Mouse (Mus musculus) adrenal gland, adult 18-20 months (tissue): ENCODE results near the gene Erv3. TPM values are rescaled to one million over a fixed set of nuclear protein-coding genes. Genes with fewer than 3 reads are reported as not detected.
A peak's percentile ranks its signal among the peaks of the same experiment; 100 is the strongest.
"Not testable (repeated sequence)": the region's sequence is repeated elsewhere in the genome, so short reads cannot be mapped to it uniquely, and the experiment has no call there.

Experiments
- DNase-seq, 2 experiments: peaks; one replicate each; pipeline ENCODE4 v3.0.0; 2021 to 2022; ENCODE audit warnings: low spot score in 2 of 2
- total RNA-seq, 2 experiments: library from RNA; stranded (reverse); gene quantifications; 1 replicate in 1 of 2; 2 replicates in 1 of 2; pipeline ENCODE4 v1.2.3; 2021

The Erv3 gene
- total RNA-seq, 2 experiments from 2014 or later = not detected

DNA sequence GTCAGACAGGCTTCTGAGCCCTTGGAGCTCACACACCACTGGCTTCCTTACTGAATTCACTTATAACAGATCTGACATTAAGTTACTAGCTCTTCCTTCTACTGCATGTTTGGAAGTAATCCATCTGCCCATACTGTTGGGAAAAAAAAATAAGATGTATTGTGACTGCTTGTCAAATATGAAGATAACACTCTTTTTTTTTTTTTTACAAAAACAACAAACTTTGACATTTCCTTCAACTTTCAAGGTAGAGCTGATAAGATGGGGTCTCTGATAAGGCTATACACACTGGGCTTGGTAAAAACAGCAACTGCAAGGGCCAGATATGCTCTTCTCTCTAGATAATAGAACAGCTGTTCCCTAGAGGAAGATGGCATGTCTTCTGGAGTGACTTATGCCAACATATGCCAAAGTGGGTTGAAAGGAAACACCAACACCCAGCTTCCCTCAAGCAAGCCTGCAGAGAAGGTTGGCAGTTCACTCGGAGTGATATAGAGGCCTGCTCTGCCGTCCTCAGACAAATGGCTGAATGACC is 4.8 kb upstream of the Erv3 start:
- DNase-seq = no peak

DNA sequence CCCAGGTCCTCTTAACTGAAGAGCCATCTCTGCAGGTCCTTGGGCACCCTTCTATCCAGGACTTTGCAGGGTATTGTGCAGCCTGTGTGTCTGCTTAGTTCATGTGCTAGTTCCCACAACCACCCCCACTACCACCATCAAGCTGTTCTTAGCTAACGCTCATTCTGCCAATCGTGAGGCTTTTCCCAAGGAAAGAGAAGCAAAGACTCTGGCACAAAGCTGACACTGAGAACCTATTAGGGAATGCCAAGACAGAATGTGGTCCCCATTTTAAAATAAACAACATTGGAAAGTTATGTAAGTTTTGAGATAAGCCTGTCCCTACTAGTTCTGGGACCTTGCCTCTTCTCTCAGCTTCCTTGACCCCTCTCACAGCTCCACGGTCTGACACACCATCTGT is 3.9 kb upstream of the Erv3 start:
- no peak for DNase-seq

DNA sequence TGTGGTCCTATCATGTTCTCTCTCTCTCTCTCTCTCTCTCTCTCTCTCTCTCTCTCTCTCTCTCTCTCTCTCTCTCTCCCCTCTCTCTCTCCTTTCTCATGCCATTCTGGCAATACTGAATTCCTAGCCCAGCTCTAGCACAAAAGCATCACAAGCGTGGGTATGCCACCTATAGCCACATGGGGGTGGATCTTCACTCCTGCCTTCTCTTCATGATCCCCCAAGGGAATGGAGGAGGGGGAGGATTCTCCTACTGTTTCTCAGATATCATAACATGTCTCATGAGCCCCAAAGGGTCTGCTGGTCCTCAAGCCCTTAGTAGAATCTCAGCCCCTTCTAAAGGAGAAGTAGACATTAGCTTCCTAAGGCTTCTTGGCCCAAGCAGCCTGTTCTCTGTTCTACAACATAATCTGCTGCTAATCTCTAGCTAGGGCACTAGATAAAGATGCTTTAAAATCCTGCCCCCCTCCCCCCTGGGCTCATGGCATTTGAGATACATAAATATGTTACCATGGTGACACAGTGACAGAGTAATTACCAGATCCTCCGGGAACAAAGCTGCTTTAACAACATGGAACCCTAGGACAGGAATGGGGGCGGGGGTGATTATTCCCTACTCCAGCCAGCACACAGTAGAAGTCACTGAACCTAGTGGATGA is 3.2 kb upstream of the Erv3 start:
- no peak for DNase-seq

DNA sequence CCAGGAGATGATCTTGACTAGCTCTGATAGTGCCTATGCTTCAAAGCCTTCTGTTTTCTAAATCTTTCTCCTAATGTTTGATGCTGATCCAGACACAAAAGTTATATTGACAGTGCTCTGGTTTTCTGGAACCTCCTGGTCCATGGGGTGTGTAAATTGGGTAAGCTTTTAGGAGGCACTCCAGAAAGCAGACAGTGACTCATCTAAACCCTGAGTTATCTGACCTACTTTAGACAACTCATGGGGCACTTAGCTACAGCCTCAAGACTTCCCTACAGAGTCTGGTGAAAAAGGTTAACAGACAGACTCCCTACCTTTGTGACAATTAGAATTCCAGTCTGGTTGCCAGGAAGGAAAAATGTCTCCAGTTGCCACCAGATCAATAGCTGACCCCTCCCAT is 1.7 kb downstream of the Erv3 start:
- no peak for DNase-seq

DNA sequence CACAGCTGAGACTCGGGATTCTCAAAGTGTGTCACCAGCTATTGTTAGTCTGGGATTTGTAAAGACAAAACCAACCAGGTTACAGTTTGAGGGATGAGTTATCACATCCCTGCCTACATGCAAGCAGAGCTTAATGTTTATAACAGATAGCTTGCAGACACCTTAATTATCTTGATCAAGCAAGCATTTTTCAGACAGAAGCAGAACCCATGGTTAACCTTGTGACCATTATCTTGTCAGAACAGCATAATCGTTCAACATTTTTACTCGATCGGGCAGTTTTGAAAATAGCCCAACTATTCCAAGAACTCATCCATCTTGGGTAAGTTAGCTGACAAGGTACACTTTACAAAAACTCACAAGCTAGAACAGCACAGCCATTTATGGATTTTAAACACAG is 5.8 kb downstream of the Erv3 start:
- no peak for DNase-seq

DNA sequence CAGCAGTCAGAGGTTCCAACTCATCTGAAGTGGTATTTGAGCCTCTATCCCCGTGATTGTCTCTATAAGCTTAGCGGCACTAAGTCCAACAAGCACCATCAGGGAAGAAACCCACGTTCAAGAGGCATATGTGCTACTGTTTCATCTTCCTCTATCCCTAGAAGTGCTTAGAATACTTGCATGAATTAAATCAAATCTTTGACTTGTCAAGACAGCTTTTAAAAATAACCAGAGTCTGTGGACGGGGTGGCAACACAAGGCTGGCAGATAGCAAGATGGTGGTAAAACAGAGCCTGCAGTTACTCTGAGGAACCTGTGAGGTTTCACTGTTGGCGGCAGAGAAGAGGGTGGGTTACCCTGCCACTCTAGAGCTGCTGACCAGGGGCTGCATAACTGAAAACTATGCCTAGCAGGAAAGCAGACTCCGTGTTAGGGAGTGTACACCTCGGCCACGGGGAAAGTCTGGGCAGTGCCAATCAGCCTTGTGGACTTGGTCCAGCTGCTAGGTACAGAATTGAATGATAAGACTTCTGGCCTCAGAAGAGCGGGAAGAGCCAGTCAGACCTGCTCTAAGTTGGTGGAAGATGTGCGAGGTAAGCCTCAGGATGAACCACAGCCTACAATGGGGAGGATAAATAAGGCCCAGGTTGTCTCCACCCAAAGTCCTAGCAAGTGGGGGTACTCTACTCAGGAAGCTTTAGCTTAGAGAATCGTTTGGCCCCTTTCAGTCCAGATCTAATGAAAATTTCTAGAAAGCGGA is 8.0 kb downstream of the Erv3 start:
- no peak for DNase-seq

DNA sequence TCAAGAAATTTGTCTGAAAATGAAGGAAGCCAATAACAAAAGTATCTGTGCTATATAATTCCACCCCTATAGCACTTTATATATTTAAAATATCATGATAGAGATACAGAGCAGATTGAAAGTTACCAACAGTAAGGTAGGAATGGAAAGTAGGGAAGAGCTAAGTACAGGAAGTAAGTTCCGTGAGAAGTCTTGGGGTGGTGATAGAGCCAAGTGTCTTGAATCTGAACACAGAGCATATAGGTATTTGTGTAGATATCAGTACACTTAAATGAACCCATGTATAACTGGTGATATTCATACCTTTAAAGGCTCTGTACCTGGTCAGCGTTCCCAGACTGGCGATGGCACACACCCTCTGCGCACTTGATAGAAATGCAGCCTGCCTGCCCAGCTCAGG is 9.5 kb downstream of the Erv3 start:
- no peak for DNase-seq

DNA sequence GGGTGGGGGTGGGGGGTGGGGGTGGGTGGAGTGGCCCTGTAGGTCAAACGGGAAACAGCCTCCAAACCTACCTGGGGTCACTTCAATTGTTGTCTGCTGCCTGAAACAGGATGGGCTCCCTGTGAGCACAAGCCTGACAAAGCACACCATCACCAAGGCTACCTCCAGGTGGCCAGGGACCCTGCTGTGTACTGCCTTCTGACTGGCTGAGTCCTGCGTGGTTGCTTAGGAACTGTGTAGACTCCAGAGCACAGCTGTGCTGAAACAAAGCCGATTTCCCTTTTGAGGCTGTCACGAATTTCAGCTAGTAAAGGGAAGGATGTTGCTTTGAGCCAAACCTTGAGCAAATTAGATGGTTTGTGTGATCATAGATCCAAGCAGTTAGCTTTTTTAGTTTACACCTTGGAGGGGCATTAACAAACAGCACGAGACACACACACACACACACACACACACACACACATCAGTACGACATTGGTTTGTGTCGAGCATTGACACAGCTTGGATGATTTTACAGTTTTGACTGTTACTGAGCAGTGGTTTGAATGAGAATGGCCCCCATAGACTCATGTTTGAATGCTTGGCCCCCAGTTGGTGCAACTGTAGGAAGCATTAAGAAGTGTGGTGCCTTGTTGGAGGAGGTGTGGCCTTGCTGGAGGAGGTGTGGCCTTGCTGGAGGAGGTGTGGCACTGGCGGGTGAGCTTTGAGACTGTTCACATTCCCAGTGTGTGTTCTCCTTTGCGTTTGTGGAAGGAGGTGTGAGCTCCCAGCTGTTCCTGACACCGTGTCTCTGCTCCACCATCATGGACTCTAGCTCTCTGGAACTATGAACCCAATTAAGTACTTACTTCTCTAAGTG is 11.8 kb downstream of the Erv3 start:
- DNase-seq = no peak

DNA sequence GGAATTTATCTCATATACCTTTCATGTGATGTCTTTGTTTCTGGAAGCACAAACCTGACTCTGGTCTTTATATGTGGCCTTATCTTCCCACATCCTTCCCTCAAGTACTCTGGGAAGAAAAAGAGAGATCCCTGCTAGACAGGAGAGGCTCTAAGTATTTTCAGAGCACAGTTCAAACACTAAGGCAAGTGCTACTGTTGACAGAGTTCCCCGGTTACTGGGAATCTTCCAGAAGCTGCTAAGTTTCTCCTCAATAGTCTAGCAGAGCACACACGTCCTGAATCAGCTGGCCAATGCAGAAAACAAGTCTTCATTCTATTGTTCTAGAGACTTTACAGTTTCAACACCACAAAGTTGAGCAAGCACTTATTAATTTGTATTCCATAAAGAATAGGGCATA is 12.7 kb downstream of the Erv3 start:
- no peak for DNase-seq

DNA sequence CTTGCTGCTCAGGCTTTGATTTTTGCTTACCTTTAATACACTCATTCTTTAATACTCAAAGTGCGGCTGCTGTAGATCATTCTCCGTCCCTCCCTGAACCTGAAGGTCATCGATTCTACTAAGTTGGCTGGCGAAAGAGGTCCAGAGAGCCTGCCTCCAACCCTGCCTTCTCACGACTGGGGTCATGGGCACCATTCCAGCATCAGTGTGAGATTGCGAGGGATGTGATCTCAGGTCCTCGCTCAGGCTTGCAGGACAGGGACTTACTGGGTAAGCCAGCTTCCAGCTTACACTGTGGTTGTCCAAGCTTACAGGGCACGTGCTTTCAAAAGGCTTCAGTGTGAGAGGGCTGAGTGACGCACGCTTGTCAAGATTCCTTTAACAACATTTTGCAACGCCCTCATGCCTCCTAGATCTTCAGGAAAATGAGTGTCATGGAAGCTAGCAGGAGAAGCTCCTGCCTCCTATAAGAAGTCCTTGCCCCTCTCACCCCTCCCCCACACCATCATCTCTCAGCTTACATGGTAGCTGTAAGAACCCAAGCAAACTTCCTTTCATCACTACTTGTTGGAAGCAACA is 13.3 kb downstream of the Erv3 start:
- no peak for DNase-seq

DNA sequence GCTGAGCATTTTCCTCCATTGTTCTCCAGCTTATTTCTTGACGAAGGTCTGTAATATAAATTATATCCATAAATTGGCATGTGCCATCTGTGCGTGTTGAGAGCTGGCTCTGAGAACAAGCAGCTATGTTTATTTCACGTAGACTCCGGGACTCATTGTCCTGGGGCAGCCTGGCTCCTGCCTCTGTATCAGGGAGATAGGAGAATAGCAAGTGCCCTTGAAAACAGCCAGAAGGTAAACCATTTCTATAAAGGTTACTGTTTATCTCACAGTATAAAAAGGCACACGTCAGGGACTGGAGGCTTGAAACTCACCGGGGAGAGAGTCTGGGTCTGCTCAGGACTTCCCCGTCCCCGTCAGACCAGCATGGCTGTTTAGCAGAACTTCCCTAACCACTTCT is 13.9 kb downstream of the Erv3 start:
- DNase-seq = no peak

DNA sequence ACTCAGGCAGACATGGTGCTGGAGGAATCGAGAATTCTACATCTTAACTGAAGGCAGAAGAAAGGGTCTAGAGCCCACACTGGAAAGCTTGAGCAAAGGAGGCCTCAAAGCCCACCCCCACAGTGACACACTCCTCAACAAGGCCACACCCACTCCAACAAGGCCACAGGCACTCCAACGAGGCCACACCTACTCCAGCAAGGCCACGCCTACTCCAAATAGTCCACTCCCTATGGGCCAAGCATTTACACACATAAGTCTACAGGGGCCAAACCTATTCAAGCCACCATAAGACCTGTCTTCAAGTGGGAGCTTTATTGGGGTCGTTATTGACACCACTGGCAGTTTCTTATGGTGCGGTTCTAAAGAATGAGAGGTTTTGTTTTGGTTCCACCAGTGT is 17.0 kb downstream of the Erv3 start:
- DNase-seq = no peak

DNA sequence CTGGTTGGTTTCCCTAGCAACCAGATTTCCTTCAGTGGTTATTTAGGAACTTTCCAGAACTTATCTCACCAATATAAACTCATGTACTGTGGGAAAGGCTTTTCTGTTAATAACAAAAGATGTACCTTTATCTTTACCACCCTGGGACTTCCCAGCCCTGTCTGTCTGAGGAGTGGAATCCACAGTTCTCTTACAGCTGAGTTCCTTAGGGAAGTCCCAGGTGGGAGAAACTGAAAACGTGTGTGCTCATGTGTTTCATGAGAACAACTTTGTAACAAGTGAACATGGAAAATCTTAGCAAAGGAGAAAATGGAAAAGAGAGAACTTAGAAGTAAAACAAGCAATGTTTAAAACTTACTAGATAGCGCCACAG is 18.2 kb downstream of the Erv3 start:
- DNase-seq = no peak

DNA sequence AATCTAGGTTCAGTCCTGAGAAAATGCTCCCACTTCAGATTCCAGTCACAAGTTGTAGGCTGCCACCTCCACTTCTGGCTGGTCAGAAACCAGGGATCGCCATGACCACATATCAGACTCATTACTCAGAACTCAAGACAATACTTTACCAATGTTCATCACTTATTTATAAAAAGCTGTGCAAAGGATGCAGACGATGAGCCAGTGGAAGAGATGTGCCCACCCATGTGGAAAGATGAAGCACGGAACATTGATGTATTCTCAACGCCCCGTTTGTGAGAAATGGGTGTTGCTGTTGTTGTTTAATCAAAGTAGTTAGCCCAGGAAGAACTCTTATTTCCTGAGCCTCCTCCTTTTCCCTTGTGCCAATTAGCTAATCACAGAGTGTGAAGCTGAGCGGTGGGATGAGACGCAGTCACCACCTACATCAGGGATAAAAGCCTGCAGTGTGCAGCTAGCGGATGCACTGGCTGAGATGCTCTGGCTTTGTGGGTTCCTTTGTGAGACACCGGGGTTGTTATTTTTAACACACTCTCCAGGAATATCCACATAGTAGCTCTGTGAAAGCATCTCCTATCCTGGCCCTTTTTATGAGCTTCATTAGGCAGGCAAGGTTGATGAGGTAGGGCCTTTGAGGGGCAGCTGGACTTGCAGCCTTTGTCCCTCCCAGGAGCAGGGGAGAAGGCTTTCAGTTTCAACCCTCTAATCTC is 18.8 kb downstream of the Erv3 start:
- no peak for DNase-seq

DNA sequence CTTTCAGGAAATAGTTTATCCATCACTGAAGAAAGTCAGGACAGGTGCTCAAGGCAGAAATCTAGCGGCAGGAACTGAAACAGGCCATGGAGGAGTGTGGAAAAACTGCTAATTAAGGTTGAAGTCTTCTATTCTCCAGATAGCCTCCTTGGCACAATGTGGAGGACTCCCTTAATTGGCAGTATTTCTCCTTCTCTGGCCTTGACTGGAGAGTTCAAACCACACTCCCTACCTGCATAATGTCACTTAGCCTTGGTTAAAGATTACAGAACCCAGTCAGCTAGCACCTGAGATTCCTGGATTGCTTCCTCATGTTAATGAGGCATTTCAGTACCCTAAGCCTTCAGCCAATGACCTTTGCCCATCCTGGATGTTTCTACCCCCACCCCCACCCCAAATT is 25.3 kb downstream of the Erv3 start:
- DNase-seq = no peak

DNA sequence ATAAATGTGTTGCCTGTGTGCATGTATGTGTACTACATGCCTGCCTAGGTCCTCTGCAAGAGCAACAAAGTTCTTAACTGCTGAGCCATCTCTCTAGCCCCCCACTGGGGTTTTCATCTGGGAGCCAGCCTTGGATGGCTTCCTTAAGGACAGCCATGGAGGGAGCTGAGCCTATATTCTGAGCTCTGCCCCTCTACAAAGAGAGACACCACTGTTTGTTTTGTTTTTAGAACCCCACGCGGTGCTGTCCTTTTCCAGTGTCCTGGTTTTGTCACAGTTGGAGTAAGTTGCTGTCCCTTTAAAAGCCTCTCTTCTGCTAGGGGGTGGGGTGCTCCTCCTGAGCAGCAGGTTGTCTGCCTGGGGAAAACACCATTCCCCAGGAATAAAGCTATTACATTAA is 27.7 kb downstream of the Erv3 start:
- DNase-seq = no peak

DNA sequence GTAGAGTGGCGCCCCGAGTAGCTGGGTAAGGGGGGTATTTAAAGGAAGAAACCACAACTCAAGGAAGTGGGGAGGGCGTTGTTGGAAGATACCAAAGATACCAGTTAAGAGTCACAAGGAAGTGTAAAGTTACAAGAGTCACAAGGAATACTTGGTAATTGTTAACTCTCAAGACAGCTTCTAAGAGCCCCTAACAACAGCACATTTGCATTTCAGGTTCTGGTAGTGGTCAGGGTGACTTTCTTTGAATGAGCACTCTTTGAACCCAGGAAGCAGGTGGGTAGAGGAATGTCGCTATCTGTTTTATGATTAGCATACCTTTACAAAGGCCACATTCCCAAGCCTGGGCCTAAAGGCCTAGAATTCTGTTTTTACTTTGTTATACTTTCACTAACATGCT is 28.6 kb downstream of the Erv3 start:
- DNase-seq = not testable (repeated sequence)

DNA sequence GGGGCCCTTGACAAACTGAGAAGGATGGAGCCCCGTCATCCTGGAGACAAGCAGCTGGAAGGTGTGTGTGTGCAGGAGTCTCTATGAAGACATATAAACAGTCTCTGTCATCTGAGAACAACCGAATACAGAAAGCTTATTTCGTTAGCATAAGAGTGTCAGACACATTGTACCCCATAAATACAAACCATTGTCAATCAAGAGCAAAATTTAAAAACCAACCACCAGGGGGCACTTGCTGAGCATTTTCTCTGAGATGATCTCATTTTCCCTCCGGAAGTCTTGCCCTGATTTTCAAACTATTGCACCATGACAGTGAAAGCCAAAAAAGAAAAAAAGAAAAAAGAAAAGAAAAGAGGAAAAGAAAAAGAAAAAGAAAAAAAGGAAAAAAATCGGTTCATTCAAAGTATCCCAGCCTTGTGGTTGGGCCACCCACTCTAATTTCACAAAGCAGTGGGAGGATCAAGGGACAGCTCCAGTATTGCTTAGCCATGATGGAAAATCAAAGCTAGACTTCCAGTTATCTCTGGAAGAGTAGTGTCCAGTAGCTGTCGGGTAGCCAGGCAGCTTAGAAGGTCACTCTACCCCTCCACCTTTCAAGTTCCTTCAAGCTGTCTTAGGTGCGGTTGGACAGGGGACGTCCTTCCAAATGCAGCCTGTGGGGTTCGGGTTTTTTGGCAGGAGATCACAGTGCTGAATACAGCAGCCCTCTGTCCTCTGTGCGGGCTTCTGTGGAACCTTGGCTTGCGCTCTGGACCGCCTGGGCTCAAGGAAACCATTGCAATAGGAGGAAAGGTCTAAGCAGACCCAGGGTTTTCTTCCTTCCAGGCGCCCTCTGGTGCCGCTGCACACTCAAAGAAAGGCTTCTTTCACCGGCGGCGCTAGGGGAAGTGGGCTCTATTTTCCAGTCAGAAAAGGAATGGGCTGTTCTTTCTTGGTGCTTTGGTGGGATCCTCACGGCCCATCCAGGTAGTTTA is 31.3 kb downstream of the Erv3 start:
- DNase-seq = peak in 1 of 2 experiments; percentile 57

DNA sequence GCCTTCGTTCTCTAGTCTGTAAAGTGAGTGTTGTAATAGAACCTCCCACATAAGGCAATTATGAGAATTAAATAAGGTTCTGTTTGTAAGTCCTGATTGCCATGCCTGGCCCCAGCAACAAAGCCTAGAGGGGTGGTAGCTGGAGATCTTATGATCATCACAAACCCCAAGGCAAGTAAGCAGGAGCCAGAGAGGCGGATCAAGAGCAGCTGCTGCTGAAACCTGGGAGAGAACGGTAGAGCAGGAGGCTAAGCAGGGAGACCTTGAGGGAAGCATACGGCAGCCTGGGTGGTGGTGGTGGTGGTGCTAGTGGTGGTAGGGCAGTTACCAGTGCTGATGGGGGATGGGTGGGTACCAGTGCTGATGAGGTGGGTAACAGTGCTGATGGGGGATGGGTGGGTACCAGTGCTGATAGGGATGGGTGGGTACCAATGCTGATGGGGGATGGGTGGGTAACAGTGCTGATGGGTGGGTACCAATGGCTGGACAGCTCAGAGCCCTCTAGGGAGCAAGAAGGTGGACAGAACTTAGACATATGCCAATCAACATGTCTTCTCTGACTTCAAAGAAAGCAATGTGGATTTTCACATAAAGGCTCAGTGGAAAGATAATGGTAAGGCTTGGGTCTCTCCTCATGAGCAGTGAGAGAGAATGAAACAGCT is 32.4 kb downstream of the Erv3 start:
- DNase-seq = no peak
